Mouse (Mus musculus): Measurements from ENCODE around the gene Casp4. TPM values are rescaled to one million over a fixed set of nuclear protein-coding genes. Genes with fewer than 3 reads are reported as not detected.

Casp4 gene
- polyA plus RNA-seq (2014; fragmentation: Illumina TruSeq; extraction: RNeasy Lipid Tissue Mini Kit (QIAGEN cat#74804); ENCODE audit: low read depth, low replicate concordance), result 4.9 TPM

GRCm38 (mm10) chr9:5308561-5308960, at the start of gene Casp4:
TSS of gene Casp4 (plus strand) at chr9:5308828.

GRCm38 (mm10) chr9:5298329-5299131, 10.1 kb upstream of the Casp4 start, which contains the start of gene Casp1:
TSS of gene Casp1 (plus strand) at chr9:5298517.

GRCm38 (mm10) chr9:5345291-5345898, 36.8 kb downstream of the Casp4 start, which contains the start of gene Casp12:
TSS of gene Casp12 (plus strand) at chr9:5345430.

Other genes with a start within 250 kb of the Casp4 start
- gene Casp1, start 10.3 kb upstream of the Casp4 start, polyA plus RNA-seq (2014; fragmentation: Illumina TruSeq; extraction: RNeasy Lipid Tissue Mini Kit (QIAGEN cat#74804); ENCODE audit: low read depth, low replicate concordance), result 4.8 TPM
- 8.9 TPM for gene Casp12, start 36.6 kb downstream of the Casp4 start, polyA plus RNA-seq (2014; fragmentation: Illumina TruSeq; extraction: RNeasy Lipid Tissue Mini Kit (QIAGEN cat#74804); ENCODE audit: low read depth, low replicate concordance)

All from kidney, adult 10 weeks (tissue).